Mouse (Mus musculus) kidney, adult 2 months (tissue): ENCODE results near the gene Cmtm2a.

Source experiments
- CTCF ChIP-seq: fragments of 200-500 bp; conservative IDR thresholded peaks from 2 replicates; pipeline ENCODE4 v1.5.1; 2011; ENCODE audit warnings: low read depth, mild to moderate bottlenecking, control low read depth, low read length, moderate library complexity, mixed read lengths; ENCODE audit not compliant: insufficient read depth, insufficient read length
- POLR2A ChIP-seq: fragments of 200-500 bp; IDR thresholded peaks from one replicate; pipeline ENCODE4 v1.6.1; 2011; ENCODE audit warnings: low read depth, low read length, control low read depth

DNA sequence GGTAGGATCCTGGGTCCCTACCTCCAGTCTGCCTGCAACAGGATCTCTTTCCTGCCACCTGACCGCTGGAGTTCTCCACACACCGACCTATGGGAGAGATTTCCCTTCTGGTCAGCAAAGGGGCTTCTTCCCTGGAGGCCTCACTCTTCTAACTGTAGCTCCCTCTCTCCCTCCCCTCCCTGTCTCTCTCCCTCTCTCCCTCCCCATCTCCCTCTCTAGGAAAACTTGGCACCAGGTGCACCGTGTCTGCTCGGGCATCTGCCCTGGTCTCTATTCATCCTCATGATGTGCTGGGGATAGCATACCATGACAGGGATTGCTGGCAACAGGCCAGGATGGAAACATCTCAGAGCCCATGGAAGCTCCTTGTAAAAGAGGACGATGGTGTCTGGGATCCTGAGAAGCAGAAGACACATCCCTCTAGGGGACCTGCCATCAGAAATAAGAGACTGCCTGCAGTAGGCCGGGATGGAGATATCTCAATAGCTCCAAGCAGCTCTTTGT is 24.0 kb downstream of the Cmtm2a start:
- no peak for TF ChIP-seq CTCF
- TF ChIP-seq POLR2A = no peak
